Mouse (Mus musculus) CH12.LX (cell line): ENCODE results near the gene Epha6. TPM values are rescaled to one million over a fixed set of nuclear protein-coding genes. Genes with fewer than 3 reads are reported as not detected.

Experiments
- DNase-seq: peaks from one replicate; pipeline ENCODE4 v3.0.0-alpha.2; 2013; ENCODE audit errors: extremely low read depth
- H3K27ac ChIP-seq: 2 replicates; pipeline ENCODE4 v1.5.1; 2012; ENCODE audit warnings: low read depth, mild to moderate bottlenecking, control low read depth, moderate library complexity; ENCODE audit not compliant: insufficient read depth
- H3K27me3 ChIP-seq: replicated peaks from 2 replicates; pipeline ENCODE3; 2012; ENCODE audit warnings: inconsistent platforms
- H3K36me3 ChIP-seq, 2 experiments: replicated peaks in 1 of 2; 2 replicates each; pipeline versions ENCODE3 to v1.6.1; 2012; ENCODE audit warnings: inconsistent platforms in 1 of 2, low read length in 1 of 2, mild to moderate bottlenecking in 1 of 2, mixed read lengths in 1 of 2, moderate library complexity in 1 of 2; ENCODE audit not compliant: control insufficient read depth in 1 of 2, insufficient read depth in 1 of 2
- H3K4me1 ChIP-seq, 2 experiments: 2 replicates each; pipeline ENCODE4 v1.6.1; 2012; ENCODE audit warnings: inconsistent platforms in 1 of 2, moderate library complexity in 1 of 2; ENCODE audit not compliant: insufficient read depth in 2 of 2, control insufficient read depth in 1 of 2
- H3K4me2 ChIP-seq: 2 replicates; pipeline ENCODE4 v1.6.1; 2012; ENCODE audit warnings: low read depth, mild to moderate bottlenecking, control low read depth; ENCODE audit not compliant: poor library complexity, insufficient read depth, severe bottlenecking
- H3K4me3 ChIP-seq, 3 experiments: fragments of 150-350 bp in 1 of 3; sonication (generic) in 1 of 3; replicated peaks in 1 of 3; 2 replicates each; pipeline versions ENCODE3 to v1.5.1; 2011 to 2012; ENCODE audit warnings: low read depth in 2 of 3, low read length in 2 of 3, mild to moderate bottlenecking in 2 of 3, moderate library complexity in 2 of 3, control low read depth in 1 of 3, improper control_type of control experiment in 1 of 3, inconsistent platforms in 1 of 3, mixed read lengths in 1 of 3; ENCODE audit not compliant: poor library complexity in 1 of 3
- H3K79me2 ChIP-seq: replicated peaks from 2 replicates; pipeline ENCODE4 v1.6.1; 2012; ENCODE audit warnings: mild to moderate bottlenecking, moderate library complexity; ENCODE audit not compliant: control insufficient read depth, poor library complexity, insufficient read depth, severe bottlenecking; ENCODE audit errors: extremely low read depth
- H3K9ac ChIP-seq: 2 replicates; pipeline ENCODE4 v1.6.1; 2012; ENCODE audit warnings: low read depth, mild to moderate bottlenecking, control low read depth, moderate library complexity; ENCODE audit not compliant: insufficient read depth
- H3K9me3 ChIP-seq: replicated peaks from 2 replicates; pipeline ENCODE3; 2012; ENCODE audit warnings: low read length, inconsistent platforms, mixed read lengths
- CHD1 ChIP-seq: IDR thresholded peaks from 2 replicates; pipeline ENCODE4 v1.6.1; 2012; ENCODE audit warnings: low read depth, low read length, improper control_type of control experiment, inconsistent platforms
- CTCF ChIP-seq, 2 experiments: IDR thresholded peaks in 1 of 2; conservative IDR thresholded peaks in 1 of 2; 2 replicates each; pipeline ENCODE4 v1.5.1; 2011 to 2012; ENCODE audit warnings: low read depth in 2 of 2, low read length in 2 of 2, improper control_type of control experiment in 1 of 2, inconsistent platforms in 1 of 2, mild to moderate bottlenecking in 1 of 2, moderate library complexity in 1 of 2
- E2F4 ChIP-seq: IDR thresholded peaks from 2 replicates; pipeline ENCODE4 v1.6.1; 2011; ENCODE audit warnings: low read depth, low read length, improper control_type of control experiment; ENCODE audit not compliant: insufficient replicate concordance
- ELF1 ChIP-seq: IDR thresholded peaks from 2 replicates; pipeline ENCODE4 v1.6.1; 2014; ENCODE audit warnings: low read depth, mild to moderate bottlenecking, inconsistent platforms, low read length, improper control_type of control experiment
- HCFC1 ChIP-seq: IDR thresholded peaks from 2 replicates; pipeline ENCODE4 v1.6.1; 2012; ENCODE audit warnings: low read depth, mild to moderate bottlenecking, inconsistent platforms, low read length, improper control_type of control experiment
- IRF4 ChIP-seq: IDR thresholded peaks from 2 replicates; pipeline ENCODE4 v1.6.1; 2014; ENCODE audit warnings: low read depth, mild to moderate bottlenecking, inconsistent platforms, low read length, improper control_type of control experiment
- JUND ChIP-seq: conservative IDR thresholded peaks from 2 replicates; pipeline ENCODE4 v1.6.1; 2011; ENCODE audit warnings: low read depth, low read length, improper control_type of control experiment
- KAT2A ChIP-seq: IDR thresholded peaks from 2 replicates; pipeline ENCODE4 v1.6.1; 2012; ENCODE audit warnings: low read length, improper control_type of control experiment, inconsistent platforms; ENCODE audit not compliant: insufficient replicate concordance
- MAX ChIP-seq: IDR thresholded peaks from 2 replicates; pipeline ENCODE4 v1.6.1; 2011; ENCODE audit warnings: low read length, improper control_type of control experiment
- MXI1 ChIP-seq: IDR thresholded peaks from 2 replicates; pipeline ENCODE4 v1.6.1; 2011; ENCODE audit warnings: mild to moderate bottlenecking, low read depth, low read length, improper control_type of control experiment
- MYC ChIP-seq: IDR thresholded peaks from 2 replicates; pipeline ENCODE4 v1.6.1; 2011; ENCODE audit warnings: low read depth, mild to moderate bottlenecking, improper control_type of control experiment, low read length
- NELFE ChIP-seq: IDR thresholded peaks from 2 replicates; pipeline ENCODE4 v1.6.1; 2011; ENCODE audit warnings: low read depth, low read length, improper control_type of control experiment
- PAX5 ChIP-seq: IDR thresholded peaks from 2 replicates; pipeline ENCODE4 v1.6.1; 2012; ENCODE audit warnings: low read length, inconsistent platforms, mixed read lengths
- POLR2A ChIP-seq: IDR thresholded peaks from 2 replicates; pipeline ENCODE4 v1.6.1; 2011; ENCODE audit warnings: low read depth, mild to moderate bottlenecking, improper control_type of control experiment, low read length
- POLR2AphosphoS2 ChIP-seq: IDR thresholded peaks from 2 replicates; pipeline ENCODE4 v1.6.1; 2011; ENCODE audit warnings: low read depth, low read length, improper control_type of control experiment
- RAD21 ChIP-seq: IDR thresholded peaks from 2 replicates; pipeline ENCODE4 v1.6.1; 2011; ENCODE audit warnings: low read depth, mild to moderate bottlenecking, low read length, improper control_type of control experiment, moderate library complexity
- RCOR1 ChIP-seq: conservative IDR thresholded peaks from 2 replicates; pipeline ENCODE4 v1.6.1; 2012; ENCODE audit warnings: low read depth, mild to moderate bottlenecking, inconsistent platforms, low read length, improper control_type of control experiment
- SIN3A ChIP-seq: IDR thresholded peaks from 2 replicates; pipeline ENCODE4 v1.6.1; 2012; ENCODE audit warnings: low read length, improper control_type of control experiment, inconsistent platforms
- SMC3 ChIP-seq: IDR thresholded peaks from 2 replicates; pipeline ENCODE4 v1.6.1; 2011; ENCODE audit warnings: low read depth, low read length, improper control_type of control experiment
- ZC3H11A ChIP-seq: IDR thresholded peaks from 2 replicates; pipeline ENCODE4 v1.6.1; 2012; ENCODE audit warnings: low read depth, mild to moderate bottlenecking, inconsistent platforms, low read length, improper control_type of control experiment
- ZKSCAN1 ChIP-seq: IDR thresholded peaks from 2 replicates; pipeline ENCODE4 v1.6.1; 2012; ENCODE audit warnings: low read depth, inconsistent platforms, low read length, improper control_type of control experiment, borderline replicate concordance
- dilution Hi-C: fragments of 300-500 bp; cut with MboI; formaldehyde crosslinking; loops from 2 replicates; pipeline ENCODE4 v1.14.3; 2020; ENCODE audit warnings: low sequenced_read_pairs; ENCODE audit not compliant: extremely low pct_unique_long_range_greater_than_20kb, extremely low pct_ligation_motif_present
- in situ Hi-C: fragments of 300-500 bp; cut with MboI; formaldehyde crosslinking; loops from 3 replicates; pipeline ENCODE4 v1.14.3; 2019; ENCODE audit warnings: low sequenced_read_pairs, low pct_ligation_motif_present, low pct_unique_long_range_greater_than_20kb, mixed read lengths
- polyA plus RNA-seq: library from polyadenylated mRNA; unstranded; fragments of >175 nt; gene quantifications from 2 replicates; pipeline ENCODE4 v1.2.1, GENCODE M21; 2012; ENCODE audit warnings: low read depth; ENCODE audit not compliant: insufficient read length
- total RNA-seq, 2 experiments: library from RNA; depleted of rRNA; stranded (reverse); fragments of 300-350 nt in 1 of 2; fragments of >200 nt in 1 of 2; gene quantifications; 2 replicates each; pipeline ENCODE4 v1.2.3; 2012 to 2014

Epha6 gene
- total and polyA plus RNA-seq, 3 experiments, result not detected

DNA sequence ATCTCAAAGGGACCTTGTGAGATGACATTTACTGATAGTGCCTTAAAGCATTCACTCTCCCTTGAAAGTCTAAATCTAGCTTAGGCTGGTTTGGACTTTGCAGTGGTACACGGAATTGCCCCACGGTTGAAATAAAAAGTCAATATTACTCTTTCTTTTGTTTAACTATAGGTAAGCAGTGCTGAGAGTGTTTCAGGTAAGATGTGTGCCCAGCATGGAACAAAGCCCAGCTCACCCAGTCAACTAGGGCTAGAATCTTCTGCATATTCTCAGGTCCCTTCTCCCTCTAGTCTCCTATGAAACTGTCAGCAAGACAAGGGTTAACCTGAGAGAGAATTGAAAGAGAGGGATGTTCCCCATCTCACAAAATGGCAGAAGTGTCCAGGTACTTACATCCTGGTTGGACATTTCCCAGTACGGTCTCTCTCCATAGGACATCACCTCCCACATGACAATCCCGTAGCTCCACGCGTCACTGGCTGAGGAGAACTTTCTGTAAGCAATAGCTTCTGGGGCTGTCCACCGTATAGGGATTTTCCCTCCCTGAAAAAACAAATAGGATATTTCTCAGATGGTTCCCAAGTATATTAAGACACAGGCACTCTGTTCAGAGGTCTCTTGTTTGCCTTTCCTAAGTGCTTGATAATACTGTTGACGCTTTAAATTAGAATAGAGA, 923.0 kb downstream of the Epha6 start:
- Histone ChIP-seq H3K4me3 (no peak overlapping the region), H3K9me3 (no peaks in the 10 kb centered on the region), H3K4me2 (no peak overlapping the region), H3K4me1 (peaks cover 2% of the 10 kb centered on the region in 2 experiments; a peak in 3 of 4 replicates), H3K9ac (no peak overlapping the region), H3K36me3 (no peaks in the 10 kb centered on the region), H3K79me2 (no peaks in the 10 kb centered on the region), H3K27ac (no peak overlapping the region), H3K27me3 (no peaks in the 10 kb centered on the region)
- no peak for DNase-seq
- TF ChIP-seq PAX5, result no peak
- no peak for TF ChIP-seq SIN3A
- TF ChIP-seq HCFC1, result no peak
- TF ChIP-seq MYC, result no peak
- TF ChIP-seq JUND, result no peak
- TF ChIP-seq POLR2AphosphoS2, result no peak
- no peak for TF ChIP-seq IRF4
- TF ChIP-seq ZC3H11A, result no peak
- no peak for TF ChIP-seq SMC3
- TF ChIP-seq ELF1, result no peak
- TF ChIP-seq RAD21, result no peak
- dilution Hi-C loops, result no loop called here
- in situ Hi-C loops, result no loop called here

DNA sequence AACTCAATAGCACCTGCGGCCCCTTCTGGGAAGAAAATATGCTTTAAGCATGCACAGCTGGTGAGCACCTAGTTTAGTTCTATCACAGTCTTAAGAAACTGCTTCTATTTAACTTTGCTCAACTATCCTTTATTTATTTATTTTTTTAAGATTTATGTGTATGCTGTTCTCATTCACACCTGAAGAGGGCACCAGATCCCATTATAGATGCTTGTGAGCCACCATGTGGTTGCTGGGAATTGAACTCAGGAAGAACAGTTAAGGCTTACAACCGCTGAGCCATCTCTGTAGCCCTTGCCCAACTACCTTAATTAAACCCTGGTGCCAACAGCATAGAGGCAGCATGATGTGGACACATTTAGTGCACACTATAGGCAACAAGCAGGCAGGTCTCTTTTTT, 938.4 kb downstream of the Epha6 start:
- H3K79me2 ChIP-seq, result no peaks in the 10 kb centered on the region
- H3K27me3 ChIP-seq, result no peaks in the 10 kb centered on the region
- peak; percentile 17 for DNase-seq
- 0 out of 4 replicates have a peak, but pooled peaks cover 0 to 3% of the 10 kb centered on the region in 2 experiments for H3K4me1 ChIP-seq
- H3K9me3 ChIP-seq, result no peaks in the 10 kb centered on the region
- no peak for TF ChIP-seq PAX5
- no peak for TF ChIP-seq NELFE
- no peak for TF ChIP-seq MXI1
- peak; percentile 76; the same call in 1 of the 2 replicates for TF ChIP-seq MYC
- peak; percentile 20 for TF ChIP-seq SMC3
- TF ChIP-seq POLR2A, result no peak
- TF ChIP-seq ZC3H11A, result no peak
- no peak for TF ChIP-seq CHD1
- no peak for TF ChIP-seq E2F4
- peak in 1 of 2 experiments; percentile 69; a peak in 2 of 4 replicates for TF ChIP-seq CTCF (conservative IDR thresholded peaks at IDR 0.05 in 1 of 2, IDR thresholded peaks at IDR 0.05 in 1 of 2; ENCODE audit: low read depth in 2 of 2, low read length in 2 of 2)
- TF ChIP-seq RCOR1, result no peak
- TF ChIP-seq RAD21, result peak; percentile 38
- TF ChIP-seq KAT2A, result no peak
- TF ChIP-seq MAX, result no peak
- TF ChIP-seq ZKSCAN1, result no peak
- H3K4me2 ChIP-seq, result no peak overlapping the region
- H3K9ac ChIP-seq, result no peak overlapping the region
- no peak overlapping the region for H3K27ac ChIP-seq
- dilution Hi-C loops (no loop called here), in situ Hi-C loops (no loop called here)
- no peak overlapping the region for H3K4me3 ChIP-seq
- no peaks in the 10 kb centered on the region for H3K36me3 ChIP-seq
